Comparison of ENCODE assay signal across 12 mouse cellular contexts in the genomic region with DNA sequence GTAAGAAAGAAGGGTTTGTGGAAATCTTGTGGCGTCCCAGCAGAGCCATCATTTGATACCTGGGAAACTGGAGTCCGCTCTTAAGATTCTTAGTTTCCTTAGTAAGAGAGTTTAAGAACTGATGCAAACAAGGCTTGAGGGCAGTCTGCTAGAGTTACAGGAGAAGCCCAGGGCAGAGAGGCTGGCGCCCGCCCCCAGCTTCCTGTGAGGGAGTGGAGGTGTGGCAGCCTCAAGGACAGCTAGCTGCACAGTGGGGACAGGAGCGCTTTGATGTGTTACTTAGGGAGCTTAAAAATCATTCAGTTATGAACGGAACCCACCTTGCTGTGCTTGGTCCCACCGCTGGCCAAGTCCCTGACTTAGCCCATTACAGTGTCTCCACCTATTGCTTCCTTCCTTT. TPM values are rescaled to one million over a fixed set of nuclear protein-coding genes. Genes with fewer than 3 reads are reported as not detected.
DNase-seq lines count a peak whose midpoint lies in the region; ATAC-seq and TF ChIP-seq lines count a peak whose summit lies in the region.
"Had no signal": no experiment of that assay in that cellular context is flagged by ENCODE, and none has a peak within 500 bp of the region (broad histone marks: within the 10 kb centered on the region; RNA-seq: fewer than 3 reads in every experiment).

No protein-coding gene starts in this region.

- DNase-seq in G1E (ENCODE audit: low spot score): no peak
- peak; percentile 20 for DNase-seq in lung, adult 2 months
- DNase-seq in thymus, postnatal 0 days (ENCODE audit: low spot score): peak; percentile 50
- no peak for DNase-seq in cerebellum, adult 18-20 months
- no peak for DNase-seq in urinary bladder, adult 2 months (ENCODE audit: low spot score)
- DNase-seq in forebrain, embryonic 10.5 days (ENCODE audit: extremely low spot score, low spot score): no peak
- DNase-seq: cerebellum, adult 9-11 months; layer of hippocampus, postnatal 36 days; liver, embryonic 13.5 days had no signal

- 51% methylated on average over 7 of the region's 7 CpGs for WGBS in lung, adult 2 months
- WGBS in forebrain, embryonic 10.5 days: 85% methylated on average over 7 of the region's 7 CpGs

- peak overlapping the region; percentile 38 for H3K4me3 ChIP-seq in megakaryocyte, embryonic 14.5 days (replicated peaks)
- H3K4me3 ChIP-seq in G1E (ENCODE audit: low read depth, low read length): no peak overlapping the region
- H3K4me3 ChIP-seq in lung, adult 2 months (replicated peaks; ENCODE audit: extremely low read depth, low read depth, low read length): no peak overlapping the region
- no peak overlapping the region for H3K4me3 ChIP-seq in forebrain, embryonic 10.5 days
- H3K4me3 ChIP-seq: hindbrain, embryonic 12.5 days; liver, embryonic 13.5 days had no signal

- peaks cover 73% of the 10 kb centered on the region for H3K4me1 ChIP-seq in megakaryocyte, embryonic 14.5 days
- H3K4me1 ChIP-seq in G1E (ENCODE audit: insufficient read depth, low read depth, low read length): peaks cover 28% of the 10 kb centered on the region
- H3K4me1 ChIP-seq in lung, adult 2 months (ENCODE audit: control insufficient read depth, insufficient read depth, low read length): no peaks in the 10 kb centered on the region
- H3K4me1 ChIP-seq in forebrain, embryonic 10.5 days: peaks cover 13% of the 10 kb centered on the region
- H3K4me1 ChIP-seq: hindbrain, embryonic 12.5 days had no signal

- H3K36me3 ChIP-seq in megakaryocyte, embryonic 14.5 days (replicated peaks; ENCODE audit: low read length): peaks cover 72% of the 10 kb centered on the region
- peaks cover 43% of the 10 kb centered on the region for H3K36me3 ChIP-seq in G1E (replicated peaks)
- H3K36me3 ChIP-seq in forebrain, embryonic 10.5 days (replicated peaks): peaks cover 42% of the 10 kb centered on the region

- no peaks in the 10 kb centered on the region for H3K9me3 ChIP-seq in megakaryocyte, embryonic 14.5 days
- H3K9me3 ChIP-seq in G1E (replicated peaks): no peaks in the 10 kb centered on the region
- no peaks in the 10 kb centered on the region for H3K9me3 ChIP-seq in forebrain, embryonic 10.5 days
- H3K9me3 ChIP-seq: hindbrain, embryonic 12.5 days; liver, embryonic 13.5 days had no signal

- H3K27ac ChIP-seq in forebrain, embryonic 10.5 days: no peak overlapping the region
- H3K27ac ChIP-seq: hindbrain, embryonic 12.5 days; liver, embryonic 13.5 days had no signal

- no peak for ATAC-seq in megakaryocyte, adult 5-6 weeks (ENCODE audit: poor library complexity, severe bottlenecking)
- ATAC-seq in G1E (ENCODE audit: extremely low read depth, insufficient number of reproducible peaks, low FRiP score, poor library complexity, severe bottlenecking): peak; percentile 35; the same call in 1 of the 2 replicates

- no peak for TF ChIP-seq CTCF in G1E (IDR thresholded peaks at IDR 0.05; ENCODE audit: low read depth, low read length)
- no peak for TF ChIP-seq CTCF in lung, adult 2 months (IDR thresholded peaks at IDR 0.05; ENCODE audit: insufficient read depth, low read length)

- no peaks in the 10 kb centered on the region for H3K27me3 ChIP-seq in megakaryocyte, embryonic 14.5 days (replicated peaks)
- H3K27me3 ChIP-seq in G1E (ENCODE audit: insufficient read depth, low read length): peaks cover 18% of the 10 kb centered on the region
- H3K27me3 ChIP-seq in forebrain, embryonic 10.5 days (ENCODE audit: poor library complexity, severe bottlenecking): no peaks in the 10 kb centered on the region
- H3K27me3 ChIP-seq: hindbrain, embryonic 12.5 days; liver, embryonic 13.5 days had no signal

- TF ChIP-seq POLR2A in lung, adult 2 months (IDR thresholded peaks at IDR 0.05; ENCODE audit: borderline replicate concordance, extremely low read depth, low read depth, low read length): no peak

RNA-seq across cellular contexts. Expression of a gene that starts 7.1 kb away (rescaled TPM):
- polyA plus RNA-seq in megakaryocyte, embryonic 14.5 days (2012; ENCODE audit: insufficient read depth, low replicate concordance): 1.0 and 4.3 TPM in 2 replicates
- 3.3 and 4.5 TPM in 2 replicates for total RNA-seq in megakaryocyte, adult 5-6 weeks (2015)
- total RNA-seq in megakaryocyte, adult 5-6 weeks (2017): 5.5 and 6.2 TPM in 2 replicates
- total RNA-seq in G1E (2014; fragmentation: Nextera tagmentation): 4.7 and 8.1 TPM in 2 replicates
- 7.9 and 16.0 TPM in 2 replicates for total RNA-seq in G1E (2017)
- 7.0 and 8.0 TPM in 2 replicates for polyA plus RNA-seq in G1E (2012)
- 5.2 and 5.7 TPM in 2 replicates for polyA plus RNA-seq in lung, adult 2 months (2012; rRNA removed)
- 1.6 and 3.1 TPM in 2 replicates for polyA plus RNA-seq in thymus, postnatal 0 days (2015; fragmentation: Nextera tagmentation; extraction: Ambion mirVana)
- 8.5 and 10.1 TPM in 2 replicates for polyA plus RNA-seq in urinary bladder, adult 2 months (2012; rRNA removed)
- 4.2 and 5.2 TPM in 2 replicates for polyA plus RNA-seq in forebrain, embryonic 10.5 days (2016; fragmentation: Nextera tagmentation; extraction: Ambion mirVana)

RNA-seq across cellular contexts. Expression of a gene that starts 16.5 kb away (rescaled TPM):
- polyA plus RNA-seq in megakaryocyte, embryonic 14.5 days (2012; ENCODE audit: insufficient read depth, low replicate concordance): 2.1 and 2.3 TPM in 2 replicates
- total RNA-seq in megakaryocyte, adult 5-6 weeks (2015): 1.5 and 1.6 TPM in 2 replicates
- 1.4 and 1.6 TPM in 2 replicates for total RNA-seq in megakaryocyte, adult 5-6 weeks (2017)
- total RNA-seq in G1E (2014; fragmentation: Nextera tagmentation): 0.49 and 3.3 TPM in 2 replicates
- total RNA-seq in G1E (2017): 0.76 and 0.93 TPM in 2 replicates
- 0.41 and 0.62 TPM in 2 replicates for polyA plus RNA-seq in G1E (2012)
- 4.2 and 4.7 TPM in 2 replicates for polyA plus RNA-seq in lung, adult 2 months (2012; rRNA removed)
- polyA plus RNA-seq in thymus, postnatal 0 days (2015; fragmentation: Nextera tagmentation; extraction: Ambion mirVana): 1.4 and 1.7 TPM in 2 replicates
- polyA plus RNA-seq in urinary bladder, adult 2 months (2012; rRNA removed): 1.1 and 1.2 TPM in 2 replicates
- polyA plus RNA-seq in forebrain, embryonic 10.5 days (2016; fragmentation: Nextera tagmentation; extraction: Ambion mirVana): 11.7 and 12.0 TPM in 2 replicates

RNA-seq across cellular contexts. Expression of a gene that starts 31.7 kb away (rescaled TPM):
- polyA plus RNA-seq in megakaryocyte, embryonic 14.5 days (2012; ENCODE audit: insufficient read depth, low replicate concordance): 11.5 and 21.2 TPM in 2 replicates
- 20.3 and 31.8 TPM in 2 replicates for total RNA-seq in megakaryocyte, adult 5-6 weeks (2015)
- total RNA-seq in megakaryocyte, adult 5-6 weeks (2017): 32.5 and 36.4 TPM in 2 replicates
- total RNA-seq in G1E (2014; fragmentation: Nextera tagmentation) (78.8 and 82.8 TPM in 2 replicates), G1E (2017) (127 and 134 TPM in 2 replicates)
- polyA plus RNA-seq in G1E (2012): 14.0 and 23.4 TPM in 2 replicates
- polyA plus RNA-seq in lung, adult 2 months (2012; rRNA removed): 30.2 and 34.8 TPM in 2 replicates
- 70.0 and 71.9 TPM in 2 replicates for polyA plus RNA-seq in thymus, postnatal 0 days (2015; fragmentation: Nextera tagmentation; extraction: Ambion mirVana)
- 49.9 and 61.5 TPM in 2 replicates for polyA plus RNA-seq in urinary bladder, adult 2 months (2012; rRNA removed)
- polyA plus RNA-seq in forebrain, embryonic 10.5 days (2016; fragmentation: Nextera tagmentation; extraction: Ambion mirVana): 99.6 and 106 TPM in 2 replicates

RNA-seq across cellular contexts. Expression of a gene that starts 31.9 kb away (rescaled TPM):
- polyA plus RNA-seq in megakaryocyte, embryonic 14.5 days (2012; ENCODE audit: insufficient read depth, low replicate concordance): 4.0 and 4.3 TPM in 2 replicates
- total RNA-seq in megakaryocyte, adult 5-6 weeks (2015): 3.1 and 3.7 TPM in 2 replicates
- 3.5 and 5.0 TPM in 2 replicates for total RNA-seq in megakaryocyte, adult 5-6 weeks (2017)
- total RNA-seq in G1E (2014; fragmentation: Nextera tagmentation) (9.2 and 13.9 TPM in 2 replicates), G1E (2017) (7.7 and 8.7 TPM in 2 replicates)
- 4.5 and 5.6 TPM in 2 replicates for polyA plus RNA-seq in G1E (2012)
- 5.2 and 5.3 TPM in 2 replicates for polyA plus RNA-seq in lung, adult 2 months (2012; rRNA removed)
- 1.6 and 1.8 TPM in 2 replicates for polyA plus RNA-seq in thymus, postnatal 0 days (2015; fragmentation: Nextera tagmentation; extraction: Ambion mirVana)
- 5.3 and 5.4 TPM in 2 replicates for polyA plus RNA-seq in urinary bladder, adult 2 months (2012; rRNA removed)
- polyA plus RNA-seq in forebrain, embryonic 10.5 days (2016; fragmentation: Nextera tagmentation; extraction: Ambion mirVana): 6.6 and 7.2 TPM in 2 replicates

Comparison
In these comparisons a context has a peak if more than half of its experiments do, and no peak if none do; other contexts are left out.
1. DNase-seq: peak in lung, adult 2 months (single experiment) and thymus, postnatal 0 days (single experiment); none in G1E (single experiment), cerebellum, adult 18-20 months (0 of 2), urinary bladder, adult 2 months (single experiment) and forebrain, embryonic 10.5 days (single experiment).